Mouse (Mus musculus) heart, embryonic 10.5 days (tissue): ENCODE results near the gene Lmln. TPM values are rescaled to one million over a fixed set of nuclear protein-coding genes. Genes with fewer than 3 reads are reported as not detected.
A peak's percentile ranks its signal among the peaks of the same experiment; 100 is the strongest.
"Not testable (repeated sequence)": the region's sequence is repeated elsewhere in the genome, so short reads cannot be mapped to it uniquely, and the experiment has no call there.

ENCODE experiments used
- DNase-seq: peaks from one replicate; pipeline ENCODE4 v3.0.0-alpha.2; 2017; ENCODE audit warnings: low spot score
- H3K27ac ChIP-seq: fragments of 300-500 bp; sonication (generic); 2 replicates; pipeline ENCODE4 v1.5.1; 2016; ENCODE audit warnings: mild to moderate bottlenecking
- H3K27me3 ChIP-seq: fragments of 300-500 bp; sonication (generic); 2 replicates; pipeline ENCODE4 v1.6.1; 2016; ENCODE audit warnings: mild to moderate bottlenecking; ENCODE audit not compliant: poor library complexity, insufficient read depth, severe bottlenecking
- H3K36me3 ChIP-seq: fragments of 300-500 bp; sonication (generic); 2 replicates; pipeline ENCODE4 v1.6.1; 2016; ENCODE audit warnings: mild to moderate bottlenecking, moderate library complexity
- H3K4me1 ChIP-seq: fragments of 300-500 bp; sonication (generic); 2 replicates; pipeline ENCODE4 v1.6.1; 2016; ENCODE audit warnings: mild to moderate bottlenecking
- H3K4me3 ChIP-seq: fragments of 300-500 bp; sonication (generic); 2 replicates; pipeline ENCODE4 v1.5.1; 2016; ENCODE audit warnings: mild to moderate bottlenecking, moderate library complexity
- H3K9me3 ChIP-seq: fragments of 300-500 bp; sonication (generic); 2 replicates; pipeline ENCODE4 v1.6.1; 2016; ENCODE audit warnings: mild to moderate bottlenecking, moderate library complexity
- WGBS: fragments of 180-500 bp; shearing (Covaris S2); methylation state at CpG from one replicate; pipeline ENCODE4 v1.1.7; 2016; 5-methylcytosine and 5-hydroxymethylcytosine counted together
- microRNA counts: library from miRNA; unstranded; fragments of <30 nt; microRNA quantifications from one replicate; lab custom pipeline; 2017
- microRNA-seq: library from miRNA; unstranded; fragments of <30 nt; microRNA quantifications from one replicate; pipeline ENCODE4, GENCODE M21; 2017
- polyA plus RNA-seq: library from polyadenylated mRNA; unstranded; fragments of >200 nt; fragmentation: Nextera tagmentation; extraction: Ambion mirVana; gene quantifications from 2 replicates; pipeline ENCODE4 v1.2.1, GENCODE M21; 2016

The Lmln gene
- polyA plus RNA-seq, 1 experiment from 2014 or later = 3.0 TPM

- H3K27ac ChIP-seq, H3K9me3 ChIP-seq, H3K27me3 ChIP-seq, H3K4me3 ChIP-seq, DNase-seq, H3K36me3 ChIP-seq, H3K4me1 ChIP-seq: not testable (repeated sequence)
- WGBS = 82% methylated on average over 5 of the region's 5 CpGs
Observed at GRCm38 (mm10) chr16:33176831-33177230, 114.5 kb downstream of the Lmln start.

MicroRNAs within 50 kb of the gene (microRNA counts, 519-probe panel; counts per million panel counts)
- microRNA mmu-miR-1947 (lab: Ali Mortazavi, UCI) = not detected

Small RNA genes within 50 kb of the gene (microRNA-seq; reads per million reads assigned to microRNA genes)
- gene Gm22231 (not detected), gene Mir1947 (5.8 reads per million, percentile 18 among the genes with 10 or more reads in this experiment)

Other genes with a start within 250 kb of the Lmln start
- gene Fyttd1, start 185.0 kb upstream of the Lmln start, polyA plus RNA-seq = 122 and 149 TPM in 2 replicates
- 23.5 and 34.5 TPM in 2 replicates for gene Rubcn, start 184.8 kb upstream of the Lmln start, polyA plus RNA-seq
- 23.7 and 26.6 TPM in 2 replicates for gene Lrch3, start 148.4 kb upstream of the Lmln start, polyA plus RNA-seq
- 1.8 and 2.4 TPM in 2 replicates for gene Iqcg, start 6.3 kb upstream of the Lmln start, polyA plus RNA-seq
- gene Rpl35a, start 6.1 kb upstream of the Lmln start, polyA plus RNA-seq = 737 and 843 TPM in 2 replicates
- 15.9 and 18.1 TPM in 2 replicates for gene Osbpl11, start 122.5 kb downstream of the Lmln start, polyA plus RNA-seq
- 83.2 and 84.9 TPM in 2 replicates for gene Snx4, start 188.9 kb downstream of the Lmln start, polyA plus RNA-seq